Mouse (Mus musculus) ES-E14 (cell line): ENCODE data around the gene Bag6.

Experiments used
- MAFK ChIP-seq: IDR thresholded peaks from 2 replicates; pipeline ENCODE4 v1.6.1; 2014; ENCODE audit warnings: mild to moderate bottlenecking, low read depth, low read length, inconsistent platforms; ENCODE audit not compliant: insufficient read depth
- ZNF384 ChIP-seq: IDR thresholded peaks from 2 replicates; pipeline ENCODE4 v1.6.1; 2012; ENCODE audit warnings: low read depth, low read length, inconsistent platforms

DNA sequence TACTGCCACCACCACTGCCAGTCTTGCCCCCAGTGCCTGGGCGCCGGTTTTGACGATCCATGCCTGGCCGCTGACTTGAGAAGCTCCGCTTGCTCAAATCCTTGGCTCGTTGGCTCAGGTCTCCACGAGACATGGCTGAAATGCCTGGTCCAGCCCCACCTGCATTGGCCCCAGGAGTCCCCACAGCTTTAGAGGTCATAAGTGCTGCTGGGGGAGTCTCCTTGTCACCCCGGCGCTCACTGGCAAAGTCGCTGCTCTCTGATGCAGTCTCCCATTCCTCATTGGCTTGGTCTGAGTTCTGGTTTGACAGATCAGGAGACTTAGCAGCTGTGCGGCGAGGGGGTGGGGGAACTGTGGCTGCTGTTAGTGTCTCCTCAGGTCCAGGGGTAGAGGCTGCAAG lies 20.5 kb downstream of the Bag6 start:
- TF ChIP-seq MAFK (no peak), ZNF384 (no peak)
